Mouse (Mus musculus) stomach, embryonic 15.5 days (tissue): ENCODE data around the gene Gpkow. TPM values are rescaled to one million over a fixed set of nuclear protein-coding genes. Genes with fewer than 3 reads are reported as not detected.
"Not testable (repeated sequence)": the region's sequence is repeated elsewhere in the genome, so short reads cannot be mapped to it uniquely, and the experiment has no call there.

ENCODE experiments used
- ATAC-seq: fragments of 200-750 bp; cut with Nextera tagmentation; 2 replicates; pipeline ENCODE4 v1.8.0; 2017; ENCODE audit warnings: low read depth, moderate number of reproducible peaks, moderate TSS enrichment; ENCODE audit not compliant: insufficient read depth, low FRiP score
- H3K27ac ChIP-seq: fragments of 300-500 bp; sonication (generic); 2 replicates; pipeline ENCODE4 v1.5.1; 2015; ENCODE audit warnings: mild to moderate bottlenecking, inconsistent platforms
- H3K27me3 ChIP-seq: fragments of 300-500 bp; sonication (generic); replicated peaks from 2 replicates; pipeline ENCODE4 v1.6.1; 2015; ENCODE audit warnings: inconsistent platforms
- H3K36me3 ChIP-seq: fragments of 300-500 bp; sonication (generic); 2 replicates; pipeline ENCODE4 v1.6.1; 2015; ENCODE audit warnings: inconsistent platforms
- H3K4me1 ChIP-seq: fragments of 300-500 bp; sonication (generic); 2 replicates; pipeline ENCODE4 v1.6.1; 2015; ENCODE audit warnings: inconsistent platforms
- H3K4me2 ChIP-seq: fragments of 300-500 bp; sonication (generic); 2 replicates; pipeline ENCODE4 v1.6.1; 2015; ENCODE audit warnings: mild to moderate bottlenecking, inconsistent platforms
- H3K4me3 ChIP-seq: fragments of 300-500 bp; sonication (generic); replicated peaks from 2 replicates; pipeline ENCODE4 v1.5.1; 2015; ENCODE audit warnings: inconsistent platforms
- H3K9ac ChIP-seq: fragments of 300-500 bp; sonication (generic); 2 replicates; pipeline ENCODE4 v1.6.1; 2015; ENCODE audit warnings: inconsistent platforms
- H3K9me3 ChIP-seq: fragments of 300-500 bp; sonication (generic); 2 replicates; pipeline ENCODE4 v1.6.1; 2016; ENCODE audit warnings: inconsistent platforms
- WGBS: fragments of 180-500 bp; shearing (Covaris S2); methylation state at CpG from one replicate; pipeline ENCODE4 v1.1.7; 2015; 5-methylcytosine and 5-hydroxymethylcytosine counted together
- polyA plus RNA-seq: library from polyadenylated mRNA; unstranded; fragments of >200 nt; fragmentation: Nextera tagmentation; extraction: Ambion mirVana; gene quantifications from 2 replicates; pipeline ENCODE4 v1.2.1, GENCODE M21; 2015

Gene Gpkow
- polyA plus RNA-seq, 1 experiment from 2014 or later = 33.0 TPM

- Histone ChIP-seq H3K36me3 (no peaks in the 10 kb centered on the region), H3K4me3 (peak overlapping the region; percentile 49), H3K4me1 (no peaks in the 10 kb centered on the region), H3K9ac (no peak overlapping the region), H3K27ac (0 out of 2 replicates have a peak overlapping the region, but pooled peaks have one; percentile 31), H3K4me2 (peak overlapping the region; percentile 53), H3K9me3 (no peaks in the 10 kb centered on the region), H3K27me3 (no peaks in the 10 kb centered on the region)
- 30% methylated on average over 4 of the region's 4 CpGs for WGBS
- ATAC-seq = peak; percentile 30
Observed at GRCm38 (mm10) chrX:7728922-7729265, 32.0 kb downstream of the Gpkow start.

GRCm38 (mm10) chrX:7733571-7734156 lies 36.7 kb downstream of the Gpkow start:
- Histone ChIP-seq H3K27me3 (no peaks in the 10 kb centered on the region), H3K9me3 (no peaks in the 10 kb centered on the region), H3K27ac (no peak overlapping the region), H3K4me1 (no peaks in the 10 kb centered on the region), H3K4me2 (no peak overlapping the region), H3K36me3 (no peaks in the 10 kb centered on the region), H3K9ac (no peak overlapping the region), H3K4me3 (no peak overlapping the region)
- WGBS = 32% methylated on average over 25 of the region's 26 CpGs
- ATAC-seq = no peak

- Histone ChIP-seq H3K4me3 (0 out of 2 replicates have a peak overlapping the region, but pooled peaks have one; percentile 18), H3K36me3 (no peaks in the 10 kb centered on the region), H3K4me2 (peak overlapping the region; percentile 16; the same call in 1 of the 2 replicates), H3K27me3 (no peaks in the 10 kb centered on the region), H3K4me1 (no peaks in the 10 kb centered on the region), H3K9me3 (no peaks in the 10 kb centered on the region), H3K27ac (peak overlapping the region; percentile 73; the same call in 1 of the 2 replicates), H3K9ac (no peak overlapping the region)
- peak; percentile 74; the same call in 1 of the 2 replicates for ATAC-seq
- 56% methylated on average over 14 of the region's 14 CpGs for WGBS
Observed at GRCm38 (mm10) chrX:7739336-7740081, 42.6 kb downstream of the Gpkow start.

- no peaks in the 10 kb centered on the region for H3K4me1 ChIP-seq
- H3K4me3 ChIP-seq = peak overlapping the region; percentile 27; the same call in 1 of the 2 replicates
- H3K36me3 ChIP-seq = no peaks in the 10 kb centered on the region
- ATAC-seq = peak; percentile 54; the same call in 1 of the 2 replicates
- peak overlapping the region; percentile 73; the same call in 1 of the 2 replicates for H3K27ac ChIP-seq
- no peaks in the 10 kb centered on the region for H3K27me3 ChIP-seq
- no peaks in the 10 kb centered on the region for H3K9me3 ChIP-seq
- 45% methylated on average over 10 of the region's 10 CpGs for WGBS
- no peak overlapping the region for H3K9ac ChIP-seq
- peak overlapping the region; percentile 16 for H3K4me2 ChIP-seq
Observed at GRCm38 (mm10) chrX:7740082-7740819, 43.3 kb downstream of the Gpkow start.

DNA sequence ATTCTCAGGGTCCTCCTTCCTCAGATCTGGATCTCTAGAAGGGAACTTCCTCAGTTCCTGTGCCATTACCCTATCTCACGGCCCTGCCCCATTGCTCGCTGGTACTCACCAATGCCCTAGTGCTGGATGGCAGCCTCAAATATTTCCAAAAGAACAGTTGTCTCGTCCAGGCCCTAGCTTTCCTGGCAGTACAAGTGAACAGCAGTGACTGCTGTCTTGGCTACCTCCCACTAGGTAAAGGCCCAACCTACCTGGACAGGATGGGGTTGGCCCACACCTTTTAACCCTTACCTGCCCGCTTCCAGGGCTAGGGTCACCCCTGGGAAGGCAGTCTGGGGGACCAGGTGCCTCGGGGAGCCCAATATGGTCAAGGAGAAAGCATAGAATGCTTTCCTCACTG lies 44.2 kb downstream of the Gpkow start:
- H3K4me1 ChIP-seq = no peaks in the 10 kb centered on the region
- H3K4me2 ChIP-seq = 0 out of 2 replicates have a peak overlapping the region, but pooled peaks have one; percentile 16
- H3K36me3 ChIP-seq = no peaks in the 10 kb centered on the region
- H3K27ac ChIP-seq = peak overlapping the region; percentile 59; the same call in 1 of the 2 replicates
- no peaks in the 10 kb centered on the region for H3K9me3 ChIP-seq
- H3K27me3 ChIP-seq = no peaks in the 10 kb centered on the region
- 0 out of 2 replicates have a peak, but pooled peaks have one; percentile 37 for ATAC-seq
- WGBS = 41% methylated on average over 5 of the region's 5 CpGs
- H3K9ac ChIP-seq = no peak overlapping the region
- peak overlapping the region; percentile 27; the same call in 1 of the 2 replicates for H3K4me3 ChIP-seq

- Histone ChIP-seq H3K4me2 (no peak overlapping the region), H3K9me3 (no peaks in the 10 kb centered on the region), H3K9ac (no peak overlapping the region), H3K4me3 (no peak overlapping the region), H3K36me3 (no peaks in the 10 kb centered on the region), H3K27ac (no peak overlapping the region), H3K4me1 (no peaks in the 10 kb centered on the region), H3K27me3 (no peaks in the 10 kb centered on the region)
- ATAC-seq = no peak
- 54% methylated on average over 5 of the region's 5 CpGs for WGBS
Observed at GRCm38 (mm10) chrX:7743470-7743869, 46.5 kb downstream of the Gpkow start.

GRCm38 (mm10) chrX:7744940-7745339 lies 48.0 kb downstream of the Gpkow start:
- no peak overlapping the region for H3K4me2 ChIP-seq
- H3K36me3 ChIP-seq = no peaks in the 10 kb centered on the region
- ATAC-seq = no peak
- no peaks in the 10 kb centered on the region for H3K9me3 ChIP-seq
- WGBS = 60% methylated on average over 1 of the region's 1 CpGs
- H3K27ac ChIP-seq = no peak overlapping the region
- H3K4me1 ChIP-seq = no peaks in the 10 kb centered on the region
- no peak overlapping the region for H3K4me3 ChIP-seq
- H3K27me3 ChIP-seq = no peaks in the 10 kb centered on the region
- no peak overlapping the region for H3K9ac ChIP-seq

DNA sequence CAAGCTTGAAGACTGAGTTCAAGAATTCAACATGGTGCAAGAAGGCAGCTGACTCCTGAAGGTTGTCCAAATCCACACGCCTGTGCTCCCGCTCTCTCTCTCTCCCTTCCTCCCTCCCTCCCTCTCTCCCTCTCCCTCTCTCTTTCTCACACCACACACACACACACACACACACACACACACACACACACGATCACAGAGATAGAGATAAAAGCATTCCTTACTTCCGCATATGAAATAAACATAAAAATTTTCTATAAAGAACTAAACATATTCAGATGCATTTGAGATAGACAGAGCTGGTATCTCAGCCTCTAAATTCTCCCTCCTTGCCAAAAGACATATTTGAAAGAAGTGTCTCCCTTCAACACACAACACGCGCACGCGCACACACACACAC lies 48.5 kb downstream of the Gpkow start:
- no peak for ATAC-seq
- no peak overlapping the region for H3K4me2 ChIP-seq
- no peaks in the 10 kb centered on the region for H3K36me3 ChIP-seq
- H3K9ac ChIP-seq = no peak overlapping the region
- H3K27me3 ChIP-seq = no peaks in the 10 kb centered on the region
- H3K9me3 ChIP-seq = no peaks in the 10 kb centered on the region
- no peak overlapping the region for H3K4me3 ChIP-seq
- no peak overlapping the region for H3K27ac ChIP-seq
- 86% methylated on average over 8 of the region's 8 CpGs for WGBS
- no peaks in the 10 kb centered on the region for H3K4me1 ChIP-seq

- no peaks in the 10 kb centered on the region for H3K4me1 ChIP-seq
- H3K36me3 ChIP-seq = no peaks in the 10 kb centered on the region
- WGBS = 14% methylated on average over 48 of the region's 56 CpGs
- no peak within 1 kb of the TSS for H3K27ac ChIP-seq
- H3K4me3 ChIP-seq = peak within 1 kb of the TSS; percentile 64
- ATAC-seq = peak; percentile 79
- H3K9me3 ChIP-seq = no peaks in the 10 kb centered on the region
- no peaks in the 10 kb centered on the region for H3K27me3 ChIP-seq
- peak within 1 kb of the TSS; percentile 56 for H3K4me2 ChIP-seq
- peak within 1 kb of the TSS; percentile 41; the same call in 1 of the 2 replicates for H3K9ac ChIP-seq
Observed at GRCm38 (mm10) chrX:7750432-7751116, 53.6 kb downstream of the Gpkow start, which contains the start of gene Ccdc120. Gene Ccdc120 (minus strand): TSS chrX:7750905.

GRCm38 (mm10) chrX:7753627-7754026 lies 56.7 kb downstream of the Gpkow start:
- not testable (repeated sequence) for H3K4me1 ChIP-seq, H3K9ac ChIP-seq, ATAC-seq, H3K9me3 ChIP-seq, H3K36me3 ChIP-seq, H3K4me3 ChIP-seq, H3K27me3 ChIP-seq, H3K4me2 ChIP-seq, H3K27ac ChIP-seq
- WGBS = 11% methylated on average over 3 of the region's 3 CpGs
